Mouse (Mus musculus) heart, adult 2 months (tissue): ENCODE results near the gene Svs1.

Experiments used
- CTCF ChIP-seq: fragments of 200-600 bp; IDR thresholded peaks from 2 replicates; pipeline ENCODE4 v1.8.1; 2022; ENCODE audit warnings: antibody characterized with exemption, mild to moderate bottlenecking, moderate library complexity
- POLR2A ChIP-seq: fragments of 200-500 bp; IDR thresholded peaks from 2 replicates; pipeline ENCODE4 v1.6.1; 2011; ENCODE audit warnings: mild to moderate bottlenecking, low read depth, low read length, control low read depth; ENCODE audit not compliant: insufficient read depth

- no peak for TF ChIP-seq CTCF
- no peak for TF ChIP-seq POLR2A
These were observed 26.8 kb downstream of the Svs1 start for GRCm38 (mm10) chr6:49013458-49013857.
